Mouse (Mus musculus) cerebellum, adult 2 months (tissue): Measurements from ENCODE around the gene Ap4e1.

Experiments used
- CTCF ChIP-seq: fragments of 200-500 bp; IDR thresholded peaks from 2 replicates; pipeline ENCODE4 v1.5.1; 2011; ENCODE audit warnings: low read depth, mild to moderate bottlenecking, control low read depth, low read length, moderate library complexity, borderline replicate concordance; ENCODE audit not compliant: insufficient read depth
- POLR2A ChIP-seq: fragments of 200-500 bp; IDR thresholded peaks from 2 replicates; pipeline ENCODE4 v1.6.1; 2011; ENCODE audit warnings: low read length, control low read depth, borderline replicate concordance; ENCODE audit not compliant: insufficient read depth

- TF ChIP-seq CTCF (no peak), POLR2A (no peak)
Observed at GRCm38 (mm10) chr2:126992742-126993141, 15.8 kb upstream of the Ap4e1 start.
